Mouse (Mus musculus) layer of hippocampus, adult 2 months (tissue): ENCODE data around the gene Tmem255b. TPM values are rescaled to one million over a fixed set of nuclear protein-coding genes. Genes with fewer than 3 reads are reported as not detected.
A peak's percentile ranks its signal among the peaks of the same experiment; 100 is the strongest.

Experiments
- DNase-seq, 2 experiments: peaks; one replicate each; pipeline ENCODE4 v3.0.0; 2022; ENCODE audit warnings: low spot score in 2 of 2
- H3K27ac ChIP-seq: fragments of 200-600 bp; 2 replicates; pipeline ENCODE4 v1.8.1; 2022
- H3K4me3 ChIP-seq: fragments of 200-600 bp; 2 replicates; pipeline ENCODE4 v1.8.1; 2022; ENCODE audit warnings: mild to moderate bottlenecking
- CTCF ChIP-seq: fragments of 200-600 bp; conservative IDR thresholded peaks from 2 replicates; pipeline ENCODE4 v1.8.1; 2022; ENCODE audit warnings: antibody characterized with exemption, mild to moderate bottlenecking, moderate library complexity
- total RNA-seq, 2 experiments: library from RNA; stranded (reverse); gene quantifications; 2 replicates each; pipeline ENCODE4 v1.2.3; 2021

Gene Tmem255b
- total RNA-seq, 2 experiments from 2014 or later, result 5.2 TPM

GRCm38 (mm10) chr8:13504894-13505674 lies 70.1 kb downstream of the Tmem255b start:
- Histone ChIP-seq H3K4me3 (no peak overlapping the region), H3K27ac (no peak overlapping the region)
- no peak for DNase-seq
- TF ChIP-seq CTCF, result no peak

- Histone ChIP-seq H3K27ac (no peak overlapping the region), H3K4me3 (no peak overlapping the region)
- DNase-seq, result peak in 1 of 2 experiments; percentile 30
- no peak for TF ChIP-seq CTCF
These were observed 71.9 kb downstream of the Tmem255b start for GRCm38 (mm10) chr8:13506849-13507248.

DNA sequence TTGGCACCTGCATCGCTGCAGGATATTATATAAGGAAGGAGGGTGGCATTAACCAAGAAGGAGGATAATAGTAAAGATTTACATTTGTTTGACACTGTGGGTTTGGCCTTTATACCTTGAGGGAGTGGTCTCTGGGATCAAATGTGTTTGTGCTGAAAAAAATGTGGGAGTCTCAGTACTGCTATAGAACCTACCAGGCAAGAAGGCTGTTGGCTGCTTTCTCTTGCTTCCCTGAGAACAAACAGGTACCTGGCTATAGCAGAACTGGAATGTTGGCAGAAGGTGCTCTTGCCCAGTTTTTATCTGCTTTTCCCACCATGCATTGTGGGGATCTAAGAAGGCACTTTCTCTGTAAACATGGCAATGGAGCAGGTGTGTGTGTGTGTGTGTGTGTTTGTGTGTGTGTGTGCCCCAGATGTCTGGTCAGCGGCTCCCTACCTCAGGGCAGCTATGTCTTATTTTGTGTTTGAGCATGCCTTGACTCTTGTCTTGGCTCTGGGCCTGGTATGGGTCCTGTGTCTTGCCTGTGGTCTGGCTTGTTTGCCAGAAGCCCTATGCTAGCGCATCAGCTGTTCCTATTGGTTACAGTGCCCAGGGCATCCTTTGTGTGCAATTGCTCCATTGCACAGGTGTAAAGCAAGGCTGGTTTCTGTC lies 72.4 kb downstream of the Tmem255b start:
- DNase-seq, result no peak
- TF ChIP-seq CTCF, result no peak
- Histone ChIP-seq H3K27ac (no peak overlapping the region), H3K4me3 (no peak overlapping the region)

DNA sequence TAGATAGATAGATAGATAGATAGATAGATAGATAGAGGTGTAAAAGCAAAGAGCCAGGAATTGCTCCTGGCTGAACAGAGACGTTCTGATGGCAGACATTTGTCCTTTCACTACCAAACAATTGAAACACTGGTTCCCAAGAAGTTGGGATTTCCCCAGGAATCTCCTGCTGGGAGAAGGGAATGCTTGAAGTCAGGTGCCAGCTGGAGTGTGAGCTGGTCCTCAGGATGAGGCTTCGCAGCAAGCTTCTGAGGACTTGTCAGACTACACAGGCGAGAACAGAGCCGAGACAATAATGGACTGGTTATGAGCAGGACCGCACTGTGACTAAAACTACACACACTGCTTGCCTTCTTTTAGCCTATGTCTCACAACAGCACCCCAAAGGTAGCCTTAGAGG lies 77.0 kb downstream of the Tmem255b start:
- H3K27ac ChIP-seq, result no peak overlapping the region
- H3K4me3 ChIP-seq, result no peak overlapping the region
- TF ChIP-seq CTCF, result no peak
- no peak for DNase-seq

DNA sequence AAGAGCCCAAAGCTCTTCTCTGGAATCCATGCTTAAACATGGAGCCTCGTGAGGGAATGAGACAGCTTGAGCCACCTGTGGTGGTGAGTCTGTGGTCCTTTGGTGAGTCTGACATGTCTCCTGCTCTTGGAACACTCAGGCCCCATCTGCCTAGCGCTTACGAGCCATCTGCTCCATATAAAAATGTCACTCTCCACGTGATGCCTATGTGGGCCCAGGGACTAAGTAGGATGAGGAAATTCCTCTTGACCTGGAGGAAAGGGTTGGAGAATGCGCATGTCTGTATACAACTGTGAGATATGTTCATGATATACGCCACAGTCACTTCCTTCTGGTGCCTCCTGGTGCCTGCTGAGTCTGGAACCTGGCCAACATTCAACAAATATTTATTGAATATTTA lies 77.7 kb downstream of the Tmem255b start:
- Histone ChIP-seq H3K4me3 (no peak overlapping the region), H3K27ac (no peak overlapping the region)
- DNase-seq, result no peak
- TF ChIP-seq CTCF, result no peak

DNA sequence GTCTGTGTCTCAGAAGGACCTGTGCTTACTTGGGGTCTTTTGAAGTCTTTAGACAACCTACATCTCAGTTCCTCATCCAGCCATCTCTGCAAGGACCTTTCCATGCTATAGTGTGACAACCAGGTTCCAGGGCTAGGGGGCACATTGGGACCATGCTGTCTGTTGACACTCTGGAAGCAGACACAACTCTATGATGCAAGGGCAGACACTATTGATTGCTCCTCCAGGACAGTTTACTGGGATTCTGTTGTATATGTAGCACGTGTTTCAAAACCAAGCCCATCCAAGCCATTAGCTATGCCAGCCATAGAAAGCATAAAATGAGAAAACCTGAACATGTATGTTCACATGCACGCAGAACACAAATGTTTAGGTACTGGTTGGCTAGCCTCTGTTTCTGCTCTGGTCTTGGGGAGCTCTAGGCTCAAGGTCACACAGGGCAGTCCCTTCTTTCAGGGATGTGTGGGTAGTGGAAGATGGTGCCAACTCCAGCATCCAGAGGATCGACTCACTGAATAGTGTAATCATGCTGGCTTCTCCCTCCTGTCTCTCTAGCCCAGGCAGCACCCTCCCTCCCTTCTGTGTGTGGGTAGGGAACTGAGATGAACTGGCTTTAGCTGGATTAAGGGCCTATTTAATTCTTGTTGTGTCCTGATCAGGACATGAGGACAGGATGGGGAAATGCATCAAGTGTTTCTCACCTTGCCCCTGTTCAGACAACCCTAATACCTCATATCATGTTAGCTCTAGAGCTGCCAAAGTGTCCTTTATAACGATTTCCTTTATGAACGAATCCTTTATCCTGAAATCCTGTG lies 78.8 kb downstream of the Tmem255b start:
- H3K4me3 ChIP-seq, result no peak overlapping the region
- no peak for TF ChIP-seq CTCF
- DNase-seq, result no peak

DNA sequence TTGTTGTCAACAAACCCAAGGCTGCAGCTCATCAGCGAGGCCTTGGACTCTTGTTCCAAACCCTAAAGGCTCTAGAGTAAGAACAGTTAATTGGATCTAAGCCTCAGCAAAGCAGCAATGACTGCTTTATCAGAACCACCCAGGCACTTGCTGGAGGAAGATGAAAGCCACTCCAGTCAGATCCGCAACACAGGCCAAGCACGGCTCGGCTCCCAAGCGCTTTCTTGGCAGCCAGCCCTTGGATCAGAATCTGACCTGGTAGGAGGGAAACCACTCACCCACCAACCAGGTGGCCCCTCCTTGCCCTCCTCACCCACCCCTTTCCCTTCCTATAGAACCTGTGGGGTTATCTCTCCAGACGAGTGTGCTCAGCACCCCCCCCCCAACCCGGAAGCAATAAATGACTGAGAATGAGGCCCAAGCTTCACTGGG lies 81.0 kb downstream of the Tmem255b start:
- no peak overlapping the region for H3K27ac ChIP-seq
- no peak for TF ChIP-seq CTCF
- H3K4me3 ChIP-seq, result no peak overlapping the region

More for the DNA sequence above, 78.8 kb downstream of the Tmem255b start:
- no peak overlapping the region for H3K27ac ChIP-seq

DNA sequence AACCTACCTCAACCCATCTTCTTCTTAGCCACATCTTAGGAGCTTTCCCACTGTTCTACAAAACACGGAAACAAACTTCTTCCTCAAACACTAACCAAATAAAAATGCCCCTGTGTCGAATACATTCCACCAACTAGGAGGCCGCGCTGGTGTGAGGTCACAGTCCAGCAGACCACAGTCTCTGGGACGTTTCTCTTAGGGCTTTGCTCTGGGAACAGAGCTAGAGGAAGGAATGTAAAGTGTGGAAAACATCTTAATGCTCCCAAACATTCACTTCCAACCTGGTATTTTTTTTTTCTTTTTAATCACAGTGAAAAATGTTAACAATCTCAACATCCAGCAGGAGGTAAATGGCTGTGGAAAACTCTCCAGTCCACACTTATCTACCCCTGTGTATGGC lies 81.7 kb downstream of the Tmem255b start:
- no peak for TF ChIP-seq CTCF
- H3K27ac ChIP-seq, result no peak overlapping the region
- DNase-seq, result no peak
- H3K4me3 ChIP-seq, result no peak overlapping the region

More for the DNA sequence above, 81.0 kb downstream of the Tmem255b start:
- no peak for DNase-seq

- no peak for TF ChIP-seq CTCF
- no peak overlapping the region for H3K27ac ChIP-seq
- no peak for DNase-seq
- no peak overlapping the region for H3K4me3 ChIP-seq
These were observed 82.3 kb downstream of the Tmem255b start for GRCm38 (mm10) chr8:13517284-13517781.

Other genes with a start within 250 kb of the Tmem255b start
- gene Grtp1, start 234.6 kb upstream of the Tmem255b start, total RNA-seq, result 1 to 10 TPM; 4.0 to 4.1 TPM
- gene Adprhl1, start 181.0 kb upstream of the Tmem255b start, total RNA-seq, result 1 to 10 TPM in 1 of 2 experiments, under 1 TPM in 1; 0.67 to 1.1 TPM
- 10 to 100 TPM; 36.4 to 40.1 TPM for gene Dcun1d2, start 147.1 kb upstream of the Tmem255b start, total RNA-seq
- gene Tmco3, start 147.0 kb upstream of the Tmem255b start, total RNA-seq, result 10 to 100 TPM; 42.8 to 42.9 TPM
- 10 to 100 TPM; 66.1 to 66.7 TPM for gene Tfdp1, start 96.4 kb upstream of the Tmem255b start, total RNA-seq
- not detected for gene Atp4b, start 38.4 kb upstream of the Tmem255b start, total RNA-seq
- gene Grk1, start 30.1 kb upstream of the Tmem255b start, total RNA-seq, result not detected
- 10 to 100 TPM; 81.2 to 85.1 TPM for gene Gas6, start 59.3 kb downstream of the Tmem255b start, total RNA-seq
- gene 1700029H14Rik, start 127.3 kb downstream of the Tmem255b start, total RNA-seq, result not detected
- 10 to 100 TPM; 62.8 to 63.4 TPM for gene Rasa3, start 242.4 kb downstream of the Tmem255b start, total RNA-seq